Mouse (Mus musculus) liver, postnatal 0 days (tissue): Measurements from ENCODE around the gene Efnb3.

ENCODE experiments used
- CTCF ChIP-seq: sonication (generic); IDR thresholded peaks from 2 replicates; pipeline ENCODE4 v1.5.1; 2016; ENCODE audit warnings: antibody characterized with exemption, low read depth
- EP300 ChIP-seq: IDR thresholded peaks from 2 replicates; pipeline ENCODE4 v1.6.1; 2016; ENCODE audit warnings: antibody characterized with exemption, low read depth, mild to moderate bottlenecking

DNA sequence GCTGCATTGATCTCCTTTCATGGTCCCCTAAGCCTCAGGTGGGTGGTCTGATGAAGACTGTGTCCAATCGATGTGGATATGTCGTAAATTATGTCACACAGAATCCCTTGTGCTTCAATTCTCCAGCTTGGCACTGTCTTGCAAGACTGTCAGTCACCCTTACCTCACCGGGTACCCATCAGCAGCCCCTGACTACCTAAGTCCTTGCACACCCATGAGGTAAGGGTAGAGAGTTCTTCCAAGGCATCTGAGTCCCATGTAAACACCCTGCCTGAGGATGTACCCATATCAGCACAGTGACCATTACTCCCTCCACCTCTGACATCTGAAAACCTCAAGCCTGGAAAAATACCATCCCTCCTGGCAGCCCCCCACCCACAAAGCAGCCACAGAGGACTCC is 44.3 kb upstream of the Efnb3 start:
- TF ChIP-seq EP300, result no peak
- TF ChIP-seq CTCF, result no peak
